Mouse (Mus musculus) CH12.LX (cell line): ENCODE data around the gene Rusc2. TPM values are rescaled to one million over a fixed set of nuclear protein-coding genes. Genes with fewer than 3 reads are reported as not detected.

Experiments used
- DNase-seq: peaks from one replicate; pipeline ENCODE4 v3.0.0-alpha.2; 2013; ENCODE audit errors: extremely low read depth
- H3K27ac ChIP-seq: 2 replicates; pipeline ENCODE4 v1.5.1; 2012; ENCODE audit warnings: low read depth, mild to moderate bottlenecking, control low read depth, moderate library complexity; ENCODE audit not compliant: insufficient read depth
- H3K27me3 ChIP-seq: replicated peaks from 2 replicates; pipeline ENCODE3; 2012; ENCODE audit warnings: inconsistent platforms
- H3K36me3 ChIP-seq, 2 experiments: replicated peaks in 1 of 2; 2 replicates each; pipeline versions ENCODE3 to v1.6.1; 2012; ENCODE audit warnings: inconsistent platforms in 1 of 2, low read length in 1 of 2, mild to moderate bottlenecking in 1 of 2, mixed read lengths in 1 of 2, moderate library complexity in 1 of 2; ENCODE audit not compliant: control insufficient read depth in 1 of 2, insufficient read depth in 1 of 2
- H3K4me1 ChIP-seq, 2 experiments: 2 replicates each; pipeline ENCODE4 v1.6.1; 2012; ENCODE audit warnings: inconsistent platforms in 1 of 2, moderate library complexity in 1 of 2; ENCODE audit not compliant: insufficient read depth in 2 of 2, control insufficient read depth in 1 of 2
- H3K4me2 ChIP-seq: 2 replicates; pipeline ENCODE4 v1.6.1; 2012; ENCODE audit warnings: low read depth, mild to moderate bottlenecking, control low read depth; ENCODE audit not compliant: poor library complexity, insufficient read depth, severe bottlenecking
- H3K4me3 ChIP-seq, 3 experiments: fragments of 150-350 bp in 1 of 3; sonication (generic) in 1 of 3; replicated peaks in 1 of 3; 2 replicates each; pipeline versions ENCODE3 to v1.5.1; 2011 to 2012; ENCODE audit warnings: low read depth in 2 of 3, low read length in 2 of 3, mild to moderate bottlenecking in 2 of 3, moderate library complexity in 2 of 3, control low read depth in 1 of 3, improper control_type of control experiment in 1 of 3, inconsistent platforms in 1 of 3, mixed read lengths in 1 of 3; ENCODE audit not compliant: poor library complexity in 1 of 3
- H3K79me2 ChIP-seq: replicated peaks from 2 replicates; pipeline ENCODE4 v1.6.1; 2012; ENCODE audit warnings: mild to moderate bottlenecking, moderate library complexity; ENCODE audit not compliant: control insufficient read depth, poor library complexity, insufficient read depth, severe bottlenecking; ENCODE audit errors: extremely low read depth
- H3K9ac ChIP-seq: 2 replicates; pipeline ENCODE4 v1.6.1; 2012; ENCODE audit warnings: low read depth, mild to moderate bottlenecking, control low read depth, moderate library complexity; ENCODE audit not compliant: insufficient read depth
- H3K9me3 ChIP-seq: replicated peaks from 2 replicates; pipeline ENCODE3; 2012; ENCODE audit warnings: low read length, inconsistent platforms, mixed read lengths
- E2F4 ChIP-seq: IDR thresholded peaks from 2 replicates; pipeline ENCODE4 v1.6.1; 2011; ENCODE audit warnings: low read depth, low read length, improper control_type of control experiment; ENCODE audit not compliant: insufficient replicate concordance
- EP300 ChIP-seq: IDR thresholded peaks from 2 replicates; pipeline ENCODE4 v1.6.1; 2011; ENCODE audit warnings: low read length, improper control_type of control experiment
- JUND ChIP-seq: conservative IDR thresholded peaks from 2 replicates; pipeline ENCODE4 v1.6.1; 2011; ENCODE audit warnings: low read depth, low read length, improper control_type of control experiment
- KAT2A ChIP-seq: IDR thresholded peaks from 2 replicates; pipeline ENCODE4 v1.6.1; 2012; ENCODE audit warnings: low read length, improper control_type of control experiment, inconsistent platforms; ENCODE audit not compliant: insufficient replicate concordance
- MAFK ChIP-seq: IDR thresholded peaks from 2 replicates; pipeline ENCODE4 v1.6.1; 2011; ENCODE audit warnings: low read length, improper control_type of control experiment; ENCODE audit not compliant: insufficient replicate concordance
- MAX ChIP-seq: IDR thresholded peaks from 2 replicates; pipeline ENCODE4 v1.6.1; 2011; ENCODE audit warnings: low read length, improper control_type of control experiment
- MXI1 ChIP-seq: IDR thresholded peaks from 2 replicates; pipeline ENCODE4 v1.6.1; 2011; ENCODE audit warnings: mild to moderate bottlenecking, low read depth, low read length, improper control_type of control experiment
- PAX5 ChIP-seq: IDR thresholded peaks from 2 replicates; pipeline ENCODE4 v1.6.1; 2012; ENCODE audit warnings: low read length, inconsistent platforms, mixed read lengths
- RCOR1 ChIP-seq: conservative IDR thresholded peaks from 2 replicates; pipeline ENCODE4 v1.6.1; 2012; ENCODE audit warnings: low read depth, mild to moderate bottlenecking, inconsistent platforms, low read length, improper control_type of control experiment
- SMC3 ChIP-seq: IDR thresholded peaks from 2 replicates; pipeline ENCODE4 v1.6.1; 2011; ENCODE audit warnings: low read depth, low read length, improper control_type of control experiment
- TBP ChIP-seq: conservative IDR thresholded peaks from 2 replicates; pipeline ENCODE4 v1.6.1; 2011; ENCODE audit warnings: low read depth, low read length, improper control_type of control experiment
- UBTF ChIP-seq: IDR thresholded peaks from 2 replicates; pipeline ENCODE4 v1.6.1; 2012; ENCODE audit warnings: low read depth, mild to moderate bottlenecking, inconsistent platforms, low read length, improper control_type of control experiment, moderate library complexity
- USF1 ChIP-seq: IDR thresholded peaks from 2 replicates; pipeline ENCODE4 v1.6.1; 2014; ENCODE audit warnings: low read depth, mild to moderate bottlenecking, inconsistent platforms, low read length, improper control_type of control experiment
- ZKSCAN1 ChIP-seq: IDR thresholded peaks from 2 replicates; pipeline ENCODE4 v1.6.1; 2012; ENCODE audit warnings: low read depth, inconsistent platforms, low read length, improper control_type of control experiment, borderline replicate concordance
- dilution Hi-C: fragments of 300-500 bp; cut with MboI; formaldehyde crosslinking; loops from 2 replicates; pipeline ENCODE4 v1.14.3; 2020; ENCODE audit warnings: low sequenced_read_pairs; ENCODE audit not compliant: extremely low pct_unique_long_range_greater_than_20kb, extremely low pct_ligation_motif_present
- in situ Hi-C: fragments of 300-500 bp; cut with MboI; formaldehyde crosslinking; loops from 3 replicates; pipeline ENCODE4 v1.14.3; 2019; ENCODE audit warnings: low sequenced_read_pairs, low pct_ligation_motif_present, low pct_unique_long_range_greater_than_20kb, mixed read lengths
- polyA plus RNA-seq: library from polyadenylated mRNA; unstranded; fragments of >175 nt; gene quantifications from 2 replicates; pipeline ENCODE4 v1.2.1, GENCODE M21; 2012; ENCODE audit warnings: low read depth; ENCODE audit not compliant: insufficient read length
- total RNA-seq, 2 experiments: library from RNA; depleted of rRNA; stranded (reverse); fragments of 300-350 nt in 1 of 2; fragments of >200 nt in 1 of 2; gene quantifications; 2 replicates each; pipeline ENCODE4 v1.2.3; 2012 to 2014

Rusc2 gene
- total and polyA plus RNA-seq, 3 experiments, result not detected

GRCm38 (mm10) chr4:43383246-43384082, 1.7 kb downstream of the Rusc2 start:
- Histone ChIP-seq H3K79me2 (no peaks in the 10 kb centered on the region), H3K27ac (no peak overlapping the region), H3K4me2 (no peak overlapping the region), H3K4me3 (no peak overlapping the region), H3K4me1 (no peaks in the 10 kb centered on the region), H3K9ac (no peak overlapping the region)
- in situ Hi-C loops (no loop called here), dilution Hi-C loops (no loop called here)
- TF ChIP-seq ZKSCAN1, result no peak
- no peak for TF ChIP-seq UBTF
- no peak for TF ChIP-seq RCOR1
- TF ChIP-seq JUND, result no peak
- TF ChIP-seq SMC3, result no peak
- TF ChIP-seq MAX, result no peak
- TF ChIP-seq TBP, result no peak
- TF ChIP-seq PAX5, result no peak
- no peak for TF ChIP-seq KAT2A
- no peak for TF ChIP-seq MAFK
- no peak for TF ChIP-seq MXI1
- TF ChIP-seq, all 38 proteins: peak for 0
- DNase-seq, result no peak
- H3K9me3 ChIP-seq, result peaks cover 3% of the 10 kb centered on the region
- no peaks in the 10 kb centered on the region for H3K36me3 ChIP-seq
- H3K27me3 ChIP-seq, result peaks cover 5% of the 10 kb centered on the region

GRCm38 (mm10) chr4:43384083-43384460, 2.3 kb downstream of the Rusc2 start:
- Histone ChIP-seq H3K9me3 (peaks cover 3% of the 10 kb centered on the region), H3K4me2 (no peak overlapping the region), H3K4me1 (peaks cover 0 to 3% of the 10 kb centered on the region in 2 experiments; a peak in 1 of 4 replicates), H3K27ac (no peak overlapping the region), H3K27me3 (peaks cover 5% of the 10 kb centered on the region), H3K79me2 (no peaks in the 10 kb centered on the region), H3K4me3 (no peak overlapping the region), H3K9ac (no peak overlapping the region), H3K36me3 (no peaks in the 10 kb centered on the region)
- in situ Hi-C loops (no loop called here), dilution Hi-C loops (no loop called here)
- DNase-seq, result no peak
- TF ChIP-seq PAX5 (no peak), MXI1 (no peak), EP300 (no peak), E2F4 (no peak), ZKSCAN1 (no peak), USF1 (no peak), TBP (no peak)
